In genomic region chr9:96051501-96051900, GRCm38 (mm10) we compare ENCODE assay signal across 3 mouse cellular contexts.
"Had no signal": no experiment of that assay in that cellular context is flagged by ENCODE, and none has a peak within 500 bp of the region (broad histone marks: within the 10 kb centered on the region; RNA-seq: fewer than 3 reads in every experiment).

No protein-coding gene starts in this region.

- DNase-seq: lung, adult 2 months; lung, postnatal 36 days; thymus, postnatal 4 days had no signal
